Mouse (Mus musculus) stomach, postnatal 0 days (tissue): ENCODE measurements around the gene Tuba4a. TPM values are rescaled to one million over a fixed set of nuclear protein-coding genes. Genes with fewer than 3 reads are reported as not detected.
A peak's percentile ranks its signal among the peaks of the same experiment; 100 is the strongest.

ENCODE experiments used
- ATAC-seq: fragments of 200-750 bp; cut with Nextera tagmentation; 2 replicates; pipeline ENCODE4 v1.8.0; 2017; ENCODE audit not compliant: low FRiP score, low TSS enrichment
- DNase-seq: peaks from one replicate; pipeline ENCODE4 v3.0.0-alpha.2; 2016; ENCODE audit warnings: low spot score
- H3K27ac ChIP-seq: fragments of 300-500 bp; sonication (generic); replicated peaks from 2 replicates; pipeline ENCODE4 v1.5.1; 2014; ENCODE audit warnings: mild to moderate bottlenecking, control low read depth
- H3K27me3 ChIP-seq: fragments of 300-500 bp; sonication (generic); 2 replicates; pipeline ENCODE4 v1.6.1; 2014; ENCODE audit warnings: low read length; ENCODE audit not compliant: control insufficient read depth, insufficient read depth
- H3K36me3 ChIP-seq: fragments of 300-500 bp; sonication (generic); 2 replicates; pipeline ENCODE4 v1.6.1; 2014; ENCODE audit warnings: low read length, mixed read lengths; ENCODE audit not compliant: control insufficient read depth, insufficient read depth
- H3K4me1 ChIP-seq: fragments of 300-500 bp; sonication (generic); replicated peaks from 2 replicates; pipeline ENCODE4 v1.6.1; 2014; ENCODE audit warnings: antibody characterized with exemption; ENCODE audit not compliant: control insufficient read depth, insufficient read depth
- H3K4me2 ChIP-seq: fragments of 300-500 bp; sonication (generic); replicated peaks from 2 replicates; pipeline ENCODE4 v1.6.1; 2014; ENCODE audit warnings: low read depth, mild to moderate bottlenecking, control low read depth, moderate library complexity
- H3K4me3 ChIP-seq: fragments of 300-500 bp; sonication (generic); 2 replicates; pipeline ENCODE4 v1.5.1; 2014; ENCODE audit warnings: low read depth, low read length, control low read depth
- H3K9ac ChIP-seq: fragments of 300-500 bp; sonication (generic); 2 replicates; pipeline ENCODE4 v1.6.1; 2014; ENCODE audit warnings: mild to moderate bottlenecking, low read length, control low read depth, mixed read lengths
- H3K9me3 ChIP-seq: fragments of 300-500 bp; sonication (generic); 2 replicates; pipeline ENCODE4 v1.6.1; 2016; ENCODE audit warnings: low read length; ENCODE audit not compliant: control insufficient read depth
- CTCF ChIP-seq: IDR thresholded peaks from 2 replicates; pipeline ENCODE4 v1.5.1; 2016; ENCODE audit warnings: antibody characterized with exemption, low read depth, mild to moderate bottlenecking, moderate library complexity
- EP300 ChIP-seq: optimal IDR thresholded peaks from 2 replicates; pipeline ENCODE3; 2016; ENCODE audit warnings: antibody characterized with exemption
- WGBS: fragments of 180-500 bp; shearing (Covaris S2); extraction: QIAGEN DNeasy Blood & Tissue Kit; methylation state at CpG from one replicate; pipeline ENCODE4 v1.1.7; 2014; 5-methylcytosine and 5-hydroxymethylcytosine counted together
- polyA plus RNA-seq: library from polyadenylated mRNA; unstranded; fragments of >200 nt; fragmentation: Nextera tagmentation; extraction: Ambion mirVana; gene quantifications from 2 replicates; pipeline ENCODE4 v1.2.1, GENCODE M21; 2015

Tuba4a gene
- polyA plus RNA-seq, 1 experiment from 2014 or later: 314 TPM

DNA sequence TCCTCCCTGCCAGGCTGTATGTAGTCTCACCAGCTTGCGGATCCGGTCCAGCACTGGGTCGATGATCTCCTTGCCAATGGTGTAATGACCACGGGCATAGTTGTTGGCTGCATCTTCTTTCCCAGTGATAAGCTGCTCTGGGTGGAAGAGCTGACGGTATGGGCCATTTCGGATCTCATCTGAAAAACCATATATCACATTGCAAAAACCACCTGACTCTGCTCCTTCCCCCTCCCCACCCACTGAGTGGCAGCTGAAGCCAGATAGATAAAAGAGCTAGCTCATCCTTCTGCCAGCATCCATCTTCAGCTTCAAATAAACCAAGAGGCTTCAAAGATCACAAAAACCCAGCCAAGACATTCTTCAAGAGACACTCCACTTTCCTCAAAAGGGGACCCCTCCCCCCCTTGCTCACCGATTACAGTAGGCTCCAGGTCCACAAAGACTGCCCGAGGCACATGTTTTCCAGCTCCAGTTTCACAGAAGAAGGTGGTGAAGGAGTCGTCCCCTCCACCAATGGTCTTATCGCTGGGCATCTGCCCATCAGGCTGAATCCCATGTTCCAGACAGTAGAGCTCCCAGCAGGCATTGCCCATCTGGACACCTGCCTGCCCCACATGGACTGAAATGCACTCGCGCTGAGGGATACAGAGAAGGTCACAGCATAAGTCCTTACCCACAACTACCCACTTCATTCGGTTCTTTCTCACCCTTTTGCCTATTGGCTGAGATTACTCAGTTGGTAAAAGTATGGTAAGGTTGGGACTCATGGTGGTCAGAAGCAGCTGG is 2.7 kb downstream of the Tuba4a start:
- H3K27ac ChIP-seq: no peak overlapping the region
- ATAC-seq (no peak), DNase-seq (no peak)
- 72% methylated on average over 13 of the region's 13 CpGs for WGBS
- H3K9me3 ChIP-seq: no peaks in the 10 kb centered on the region
- H3K9ac ChIP-seq: 0 out of 2 replicates have a peak overlapping the region, but pooled peaks have one; percentile 27
- peaks cover 9% of the 10 kb centered on the region; the same call in 1 of the 2 replicates for H3K36me3 ChIP-seq
- 0 out of 2 replicates have a peak, but pooled peaks cover 2% of the 10 kb centered on the region for H3K4me1 ChIP-seq
- 0 out of 2 replicates have a peak overlapping the region, but pooled peaks have one; percentile 52 for H3K4me3 ChIP-seq
- no peaks in the 10 kb centered on the region for H3K27me3 ChIP-seq
- H3K4me2 ChIP-seq: peak overlapping the region; percentile 98
- TF ChIP-seq CTCF (no peak), EP300 (no peak)

GRCm38 (mm10) chr1:75215785-75216184 is 3.9 kb downstream of the Tuba4a start:
- Histone ChIP-seq H3K27ac (peak overlapping the region; percentile 25; the same call in 1 of the 2 replicates), H3K4me1 (0 out of 2 replicates have a peak, but pooled peaks cover 2% of the 10 kb centered on the region), H3K27me3 (no peaks in the 10 kb centered on the region), H3K9me3 (no peaks in the 10 kb centered on the region), H3K9ac (no peak overlapping the region), H3K36me3 (peaks cover 9% of the 10 kb centered on the region; the same call in 1 of the 2 replicates), H3K4me2 (no peak overlapping the region), H3K4me3 (no peak overlapping the region)
- TF ChIP-seq CTCF (no peak), EP300 (no peak)
- DNase-seq (no peak), ATAC-seq (no peak)
- 91% methylated on average over 9 of the region's 9 CpGs for WGBS

DNA sequence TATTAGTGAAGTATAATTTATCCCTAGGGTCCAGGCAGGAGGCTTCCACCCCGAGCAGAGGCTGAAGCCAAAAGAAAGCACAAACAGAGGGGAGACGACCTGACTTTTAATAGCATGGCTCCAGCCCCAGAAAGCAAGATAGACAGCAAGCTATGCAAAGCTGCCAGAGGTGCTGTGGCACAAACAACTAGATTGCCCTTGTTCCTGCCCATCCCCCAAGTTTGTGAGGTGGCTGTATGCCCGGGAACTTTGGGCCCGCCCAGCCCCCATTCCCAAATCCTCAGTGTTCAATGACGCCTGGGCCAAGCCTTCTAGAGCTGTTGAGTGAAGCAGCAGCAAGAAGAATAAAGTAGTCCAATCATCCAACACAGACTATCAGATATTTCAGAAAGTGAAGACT is 4.8 kb downstream of the Tuba4a start:
- DNase-seq (peak; percentile 55), ATAC-seq (no peak)
- Histone ChIP-seq H3K9me3 (no peaks in the 10 kb centered on the region), H3K27ac (peak overlapping the region; percentile 81), H3K27me3 (no peaks in the 10 kb centered on the region), H3K9ac (no peak overlapping the region), H3K4me1 (peaks cover 2% of the 10 kb centered on the region; the same call in 1 of the 2 replicates), H3K4me2 (no peak overlapping the region), H3K36me3 (peaks cover 9% of the 10 kb centered on the region; the same call in 1 of the 2 replicates), H3K4me3 (no peak overlapping the region)
- TF ChIP-seq CTCF (no peak), EP300 (peak; percentile 30)
- WGBS: 45% methylated on average over 5 of the region's 5 CpGs

DNA sequence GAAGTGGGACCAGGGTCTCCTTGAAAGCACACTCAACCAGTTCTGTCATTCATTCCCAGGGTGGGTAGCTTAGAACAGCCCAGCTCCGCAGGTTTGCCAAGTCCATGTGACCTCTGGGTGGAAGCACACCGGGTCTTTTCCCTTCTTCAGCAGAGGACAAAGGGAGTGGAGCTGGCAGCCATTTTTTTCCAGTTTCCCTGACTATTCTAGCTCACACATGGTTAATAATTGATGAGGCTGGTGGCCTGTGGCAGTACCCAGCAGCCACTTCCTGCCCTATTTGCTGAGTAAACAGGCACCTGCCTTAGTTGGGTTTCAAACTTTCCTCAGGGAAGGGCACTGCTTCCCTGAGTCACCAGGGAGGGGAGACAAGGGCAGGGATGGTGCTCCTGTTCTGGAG is 5.2 kb downstream of the Tuba4a start:
- H3K9ac ChIP-seq: no peak overlapping the region
- H3K27ac ChIP-seq: peak overlapping the region; percentile 81
- no peak for TF ChIP-seq EP300
- WGBS: 39% methylated on average over 2 of the region's 2 CpGs
- H3K4me2 ChIP-seq: no peak overlapping the region
- H3K36me3 ChIP-seq: peaks cover 9% of the 10 kb centered on the region; the same call in 1 of the 2 replicates
- no peaks in the 10 kb centered on the region for H3K27me3 ChIP-seq
- DNase-seq (peak; percentile 81), ATAC-seq (peak; percentile 82)
- no peak overlapping the region for H3K4me3 ChIP-seq
- H3K9me3 ChIP-seq: no peaks in the 10 kb centered on the region
- H3K4me1 ChIP-seq: peaks cover 2% of the 10 kb centered on the region; the same call in 1 of the 2 replicates

GRCm38 (mm10) chr1:75213096-75213495 is 6.6 kb downstream of the Tuba4a start:
- WGBS: 69% methylated on average over 7 of the region's 7 CpGs
- no peak overlapping the region for H3K4me2 ChIP-seq

DNA sequence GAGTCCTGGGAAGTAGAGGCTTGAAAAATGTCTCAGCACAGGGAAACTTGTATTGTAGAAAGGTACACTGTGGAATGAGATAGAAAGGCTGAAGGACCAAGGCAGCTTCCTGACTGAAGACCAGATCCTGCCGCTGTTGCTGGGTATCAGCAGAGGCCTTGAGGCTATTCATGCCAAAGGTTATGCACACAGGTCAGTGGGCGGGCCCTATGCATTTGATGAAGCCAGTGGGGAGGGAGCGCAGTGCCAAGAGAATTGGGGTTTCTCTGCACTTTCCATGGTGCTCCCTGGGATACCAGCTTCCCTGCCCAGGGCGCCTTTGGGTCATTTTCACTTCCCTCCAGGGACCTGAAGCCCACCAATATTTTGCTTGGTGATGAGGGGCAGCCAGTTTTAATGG is 7.1 kb downstream of the Tuba4a start:
- H3K36me3 ChIP-seq: peaks cover 9% of the 10 kb centered on the region; the same call in 1 of the 2 replicates
- H3K4me3 ChIP-seq: no peak overlapping the region
- H3K9ac ChIP-seq: no peak overlapping the region
- WGBS: 70% methylated on average over 4 of the region's 4 CpGs
- H3K4me1 ChIP-seq: peaks cover 2% of the 10 kb centered on the region; the same call in 1 of the 2 replicates
- no peaks in the 10 kb centered on the region for H3K27me3 ChIP-seq
- no peak for DNase-seq
- TF ChIP-seq CTCF: no peak
- TF ChIP-seq EP300: no peak
- no peak overlapping the region for H3K27ac ChIP-seq
- H3K4me2 ChIP-seq: no peak overlapping the region
- no peak for ATAC-seq
- H3K9me3 ChIP-seq: no peaks in the 10 kb centered on the region

More at GRCm38 (mm10) chr1:75213096-75213495, 6.6 kb downstream of the Tuba4a start:
- Histone ChIP-seq H3K4me3 (no peak overlapping the region), H3K9ac (no peak overlapping the region), H3K4me1 (peaks cover 2% of the 10 kb centered on the region; the same call in 1 of the 2 replicates), H3K9me3 (no peaks in the 10 kb centered on the region), H3K27ac (peak overlapping the region; percentile 81), H3K36me3 (peaks cover 9% of the 10 kb centered on the region; the same call in 1 of the 2 replicates), H3K27me3 (no peaks in the 10 kb centered on the region)
- TF ChIP-seq EP300 (no peak), CTCF (no peak)
- peak; percentile 58 for DNase-seq
- 0 out of 2 replicates have a peak, but pooled peaks have one; percentile 8 for ATAC-seq
